Mouse (Mus musculus) liver, embryonic 18 days (tissue): ENCODE measurements around the gene Gzmc. TPM values are rescaled to one million over a fixed set of nuclear protein-coding genes. Genes with fewer than 3 reads are reported as not detected.

Source experiments
- polyA plus RNA-seq: library from polyadenylated mRNA; depleted of rRNA; stranded (reverse); fragments of >200 nt; gene quantifications from 2 replicates; pipeline ENCODE4 v1.2.3, GENCODE M21; 2012; rRNA removed

The Gzmc gene
- polyA plus RNA-seq = 0.10 TPM in 1 of 2 replicates, not detected in the other

GRCm38 (mm10) chr14:56234556-56234955, at the start of gene Gzmc:
Gene Gzmc, minus strand, starts transcription at chr14:56234656.

GRCm38 (mm10) chr14:56262153-56262552, 27.7 kb upstream of the Gzmc start, which contains the start of gene Gzmb:
Gene Gzmb, minus strand, starts transcription at chr14:56262260.

DNA sequence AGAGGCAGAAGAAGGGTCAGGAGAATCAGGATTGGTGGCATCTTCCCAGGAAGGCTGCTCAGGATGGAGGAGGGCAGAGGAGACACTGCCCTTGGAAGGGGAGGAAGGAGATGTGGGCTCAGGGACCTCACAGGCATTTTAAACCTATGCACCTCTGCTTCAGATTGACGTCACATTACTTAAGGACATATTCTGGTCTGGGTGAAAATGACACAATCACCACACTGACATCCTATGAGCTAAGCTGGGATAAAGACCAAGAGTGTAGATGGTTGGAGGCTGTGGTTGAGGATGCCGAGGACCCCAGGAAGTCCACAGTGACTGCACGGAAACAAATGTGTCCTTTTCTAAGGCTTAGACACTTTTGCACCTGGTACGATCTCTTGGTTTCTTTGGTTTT, 23.1 kb downstream of the Gzmc start, which contains the start of gene Gzmf:
Gzmf (minus strand) TSS at position 101 of the 400 bp plus-strand sequence.

Other genes with a start within 250 kb of the Gzmc start
- 0.02 and 0.08 TPM in 2 replicates for gene Mcpt1, start 216.7 kb downstream of the Gzmc start, polyA plus RNA-seq
- not detected in 2 replicates for gene Mcpt9, start 204.2 kb downstream of the Gzmc start, polyA plus RNA-seq
- gene Mcpt2, start 192.6 kb downstream of the Gzmc start, polyA plus RNA-seq = 0.16 and 0.21 TPM in 2 replicates
- gene Mcpt4, start 172.3 kb downstream of the Gzmc start, polyA plus RNA-seq = 0.03 and 0.10 TPM in 2 replicates
- 1.8 and 2.4 TPM in 2 replicates for gene Mcpt8, start 149.4 kb downstream of the Gzmc start, polyA plus RNA-seq
- 47.4 and 61.1 TPM in 2 replicates for gene Ctsg, start 132.1 kb downstream of the Gzmc start, polyA plus RNA-seq
- not detected in 2 replicates for gene Gzme, start 114.0 kb downstream of the Gzmc start, polyA plus RNA-seq
- not detected in 2 replicates for gene Gzmd, start 102.0 kb downstream of the Gzmc start, polyA plus RNA-seq
- gene Gzmg, start 75.1 kb downstream of the Gzmc start, polyA plus RNA-seq = not detected in 2 replicates
- not detected in 2 replicates for gene Gzmn, start 60.1 kb downstream of the Gzmc start, polyA plus RNA-seq
- gene Gzmf, start 23.2 kb downstream of the Gzmc start, polyA plus RNA-seq = not detected in 2 replicates
- gene Gzmb, start 27.6 kb upstream of the Gzmc start, polyA plus RNA-seq = 2.3 and 4.8 TPM in 2 replicates
- gene Atp12a, start 130.4 kb upstream of the Gzmc start, polyA plus RNA-seq = not detected in 2 replicates
- 0.20 and 0.43 TPM in 2 replicates for gene Rnf17, start 167.9 kb upstream of the Gzmc start, polyA plus RNA-seq